Mouse (Mus musculus) myocyte (in vitro differentiated cells): ENCODE results near the gene Lrpprc.

Experiments
- E2F4 ChIP-seq: IDR thresholded peaks from one replicate; pipeline ENCODE4 v1.6.1; 2011; ENCODE audit warnings: mild to moderate bottlenecking, control low read depth, moderate library complexity; ENCODE audit not compliant: insufficient read depth
- MAX ChIP-seq: IDR thresholded peaks from one replicate; pipeline ENCODE4 v1.6.1; 2011; ENCODE audit warnings: low read depth, mild to moderate bottlenecking, control low read depth
- MYOG ChIP-seq, 3 experiments: IDR thresholded peaks; one replicate each; pipeline ENCODE4 v1.6.1; 2011; ENCODE audit warnings: control low read depth in 2 of 3, low read depth in 2 of 3, mild to moderate bottlenecking in 2 of 3; ENCODE audit not compliant: insufficient read length in 2 of 3, control insufficient read depth in 1 of 3, insufficient read depth in 1 of 3
- POLR2A ChIP-seq: IDR thresholded peaks from one replicate; pipeline ENCODE4 v1.6.1; 2011; ENCODE audit warnings: low read depth, mild to moderate bottlenecking, control low read depth, moderate library complexity; ENCODE audit not compliant: insufficient read length
- SRF ChIP-seq: IDR thresholded peaks from one replicate; pipeline ENCODE4 v1.6.1; 2011; ENCODE audit warnings: low read depth; ENCODE audit not compliant: control insufficient read depth, insufficient read length
- TCF12 ChIP-seq: IDR thresholded peaks from one replicate; pipeline ENCODE4 v1.6.1; 2011; ENCODE audit warnings: mild to moderate bottlenecking, control low read depth; ENCODE audit not compliant: poor library complexity, insufficient read depth, severe bottlenecking
- USF1 ChIP-seq: IDR thresholded peaks from one replicate; pipeline ENCODE4 v1.6.1; 2011; ENCODE audit warnings: low read depth, mild to moderate bottlenecking, control low read depth, moderate library complexity

DNA sequence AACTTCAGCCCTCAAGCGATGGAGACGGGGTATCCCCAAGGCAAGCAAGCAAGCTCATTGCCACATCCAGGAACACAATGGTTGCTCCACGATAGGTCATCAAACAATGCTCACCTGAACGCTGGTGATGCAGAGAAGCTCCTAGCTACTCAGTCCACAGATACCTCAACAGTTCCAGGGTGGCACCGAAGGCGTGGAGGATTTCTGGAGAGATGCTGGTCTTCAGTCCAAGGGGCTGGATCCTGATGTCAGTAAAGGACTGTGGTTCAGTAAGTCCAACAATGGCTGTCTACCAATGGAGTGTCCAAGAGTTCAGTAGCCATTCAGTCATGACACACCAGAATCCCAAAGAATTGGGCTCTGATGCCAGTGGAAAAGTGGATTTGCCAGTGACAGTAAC lies 37.7 kb upstream of the Lrpprc start:
- no peak for TF ChIP-seq USF1
- TF ChIP-seq MYOG (IDR thresholded peaks at IDR 0.05; ENCODE audit: control insufficient read depth in 1 of 3, insufficient read depth in 1 of 3, insufficient read length in 2 of 3, low read depth in 2 of 3): no peak
- no peak for TF ChIP-seq MAX
- TF ChIP-seq E2F4: no peak
- no peak for TF ChIP-seq SRF
- TF ChIP-seq TCF12: no peak
- no peak for TF ChIP-seq POLR2A
